Mouse (Mus musculus) urinary bladder, postnatal 14 days (tissue): ENCODE results near the gene Fam50a.
A peak's percentile ranks its signal among the peaks of the same experiment; 100 is the strongest.

Source experiments
- DNase-seq: peaks from one replicate; pipeline ENCODE4 v3.0.0; 2021; ENCODE audit warnings: low spot score

The Fam50a gene

DNA sequence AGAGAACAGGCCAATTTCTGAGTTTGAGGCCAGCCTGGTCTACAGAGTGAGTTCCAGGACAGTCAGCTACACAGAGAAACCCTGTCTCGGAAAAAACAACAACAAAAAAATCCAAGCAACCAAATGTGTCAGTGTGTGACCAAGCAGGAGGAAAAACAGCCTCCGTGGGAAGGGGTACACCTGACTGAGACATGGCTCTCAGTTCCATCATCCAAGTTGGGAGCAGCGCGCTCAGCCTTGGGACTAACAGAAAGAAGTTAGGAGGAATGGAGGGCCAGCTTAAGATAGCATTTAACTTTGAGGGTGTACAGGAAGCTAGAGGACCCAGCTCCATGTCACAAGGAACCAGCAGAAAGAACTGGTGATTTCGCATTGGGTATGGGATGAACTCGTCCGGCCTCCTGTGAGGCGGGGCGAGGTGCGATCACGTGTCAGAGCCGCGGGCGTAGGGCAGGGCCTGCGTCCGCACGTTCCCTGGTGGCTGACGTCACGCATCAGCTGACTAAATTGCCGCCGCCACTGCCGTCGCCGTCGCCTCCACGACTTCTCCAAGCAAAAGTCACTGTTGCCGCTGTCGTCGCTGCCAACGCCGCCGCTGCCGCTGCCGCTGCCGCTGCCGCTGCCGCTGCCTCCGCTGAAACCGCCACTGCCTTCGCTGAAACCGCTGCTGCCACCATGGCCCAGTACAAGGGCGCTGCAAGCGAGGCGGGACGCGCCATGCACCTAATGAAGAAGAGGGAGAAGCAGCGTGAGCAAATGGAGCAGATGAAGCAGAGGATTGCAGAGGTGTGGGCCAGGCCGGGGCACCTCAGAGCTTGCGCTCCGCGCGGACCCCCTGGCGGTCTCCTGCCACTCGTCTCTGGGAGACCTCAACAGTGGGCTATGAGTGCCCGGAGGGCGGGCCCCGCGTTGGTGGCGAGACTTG, at the start of gene Fam50a:
TSS of gene Fam50a (plus strand) at position 494 of the 925 bp plus-strand sequence.
- DNase-seq, result peak; percentile 90

DNA sequence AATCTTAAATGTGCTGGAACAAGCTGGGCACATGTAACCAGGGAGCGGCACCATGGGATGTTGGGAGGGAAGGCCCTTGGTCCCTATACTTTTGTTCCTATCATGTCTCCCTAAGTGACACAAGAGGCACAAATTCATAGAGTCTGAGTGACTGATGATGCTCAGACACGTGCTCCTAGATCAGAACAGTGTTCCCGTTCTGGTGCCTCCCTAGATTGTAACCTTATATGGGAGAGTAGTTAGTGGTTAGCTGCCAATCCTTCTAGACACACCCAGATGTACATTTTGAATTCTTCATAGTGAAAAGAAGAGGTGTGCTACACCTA, 43.1 kb upstream of the Fam50a start:
- DNase-seq, result no peak

DNA sequence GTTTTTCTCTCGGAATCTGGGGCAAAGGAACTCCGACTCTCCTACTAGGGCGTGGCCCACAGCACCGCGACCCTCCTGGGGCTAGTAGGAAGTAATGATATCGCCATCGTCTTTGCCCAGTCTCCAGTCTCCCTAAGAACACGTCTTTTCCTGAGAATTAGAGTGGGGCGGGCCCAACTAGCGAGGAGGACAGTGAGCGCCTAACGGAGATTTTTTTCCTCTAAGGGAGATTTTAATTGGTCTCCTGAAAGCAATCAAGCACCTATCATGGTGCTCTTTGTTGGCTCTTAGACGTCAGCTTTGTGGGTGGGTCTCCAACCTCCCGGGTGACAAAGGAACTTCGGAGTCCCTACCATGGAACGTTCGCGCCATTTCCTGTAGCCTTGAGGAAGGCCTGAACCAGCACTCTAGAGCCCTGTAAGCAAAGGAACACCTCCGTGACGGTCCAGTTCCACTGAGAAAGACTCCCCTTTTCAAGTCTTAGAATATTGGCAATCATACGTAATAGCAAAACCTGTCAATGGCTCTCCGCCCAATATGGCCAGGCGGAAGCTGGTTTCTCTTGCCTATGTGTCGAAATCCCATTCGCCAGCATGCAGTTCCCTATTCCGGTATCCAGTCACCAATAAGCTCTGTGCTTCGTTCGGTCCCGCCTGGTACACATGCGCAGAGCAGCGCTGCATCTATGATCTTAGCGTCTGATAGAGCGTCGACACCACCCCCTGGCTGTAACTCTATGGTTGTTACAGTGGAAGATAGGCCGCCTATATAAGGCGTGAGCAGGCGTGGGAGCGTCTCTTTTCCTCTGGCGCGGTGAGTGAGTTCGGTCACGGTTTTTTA, 42.6 kb upstream of the Fam50a start, which contains the start of gene Rpl10:
TSS of gene Rpl10 (plus strand) at position 751 of the 840 bp plus-strand sequence.
- peak; percentile 88 for DNase-seq

DNA sequence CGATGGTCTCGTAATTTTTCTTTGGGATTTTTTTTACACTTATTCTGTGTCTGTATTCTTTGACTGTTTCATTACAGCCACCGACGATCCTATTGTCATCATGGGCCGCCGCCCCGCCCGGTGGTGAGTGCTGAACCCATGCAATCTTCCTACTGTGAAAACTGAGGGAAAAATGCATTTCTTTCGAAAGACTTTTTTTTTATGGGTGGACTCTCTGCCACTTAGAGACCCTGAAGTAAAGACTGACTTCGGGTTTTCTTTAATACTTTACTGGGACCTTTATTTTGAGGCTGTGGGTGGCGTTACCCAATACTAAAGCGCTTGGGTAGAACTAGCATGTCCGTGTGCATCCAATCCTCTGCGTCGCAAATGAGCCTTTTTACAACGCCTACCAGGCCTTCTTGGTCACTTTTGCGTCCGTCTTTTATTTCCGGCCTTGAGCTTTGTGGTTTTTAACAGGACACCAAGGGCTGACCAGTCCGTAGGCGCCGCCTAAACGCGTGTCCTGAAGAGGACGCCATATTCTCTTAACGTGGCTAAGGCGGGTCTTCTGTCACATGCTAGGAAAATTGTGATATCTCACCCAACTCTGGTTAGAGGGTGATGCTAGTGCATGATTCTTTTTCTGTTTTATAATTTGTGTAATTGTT, 41.8 kb upstream of the Fam50a start:
- DNase-seq, result peak; percentile 13

DNA sequence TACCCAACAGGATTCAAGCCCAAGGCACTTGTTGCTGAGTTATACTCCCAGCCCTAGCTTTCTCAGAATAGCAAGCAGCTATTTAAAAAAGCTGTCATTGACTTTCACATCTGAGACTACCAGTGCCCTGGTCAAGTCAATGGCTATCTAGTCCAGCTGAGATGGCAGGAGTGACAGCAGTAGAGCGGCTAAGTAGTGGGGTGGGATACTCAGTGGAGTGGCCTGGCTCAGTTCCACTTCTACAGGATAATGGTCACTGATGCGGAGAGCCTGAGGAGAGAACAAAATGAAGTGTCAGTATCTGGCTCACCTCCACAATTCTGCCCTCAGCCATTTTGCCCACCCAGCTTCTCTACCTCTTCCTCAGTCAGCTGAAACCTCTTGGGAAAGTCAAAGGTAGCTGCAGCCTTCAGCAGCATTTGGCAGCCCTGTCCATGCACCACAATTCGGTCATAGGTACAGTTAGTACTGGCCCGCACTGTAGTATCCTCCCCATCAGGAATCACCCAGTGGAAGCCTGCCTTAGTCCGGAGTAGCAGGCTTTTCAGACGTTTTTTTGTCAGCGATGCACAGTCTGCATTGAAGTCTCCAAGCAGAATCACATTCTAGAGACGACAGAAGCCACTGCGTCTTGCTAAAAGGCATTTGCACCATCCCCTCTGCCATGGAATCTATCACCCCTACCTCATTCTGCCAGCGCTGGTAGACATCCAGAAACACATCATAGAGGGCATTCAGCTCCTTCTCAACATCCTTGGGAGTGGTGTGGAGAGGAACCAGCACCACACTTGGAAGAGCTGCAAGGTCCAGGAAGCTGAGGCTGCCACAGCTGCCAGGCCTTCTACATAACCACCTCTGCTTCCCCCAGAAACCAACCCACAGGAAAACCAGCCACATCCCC, 39.2 kb upstream of the Fam50a start:
- DNase-seq, result no peak

DNA sequence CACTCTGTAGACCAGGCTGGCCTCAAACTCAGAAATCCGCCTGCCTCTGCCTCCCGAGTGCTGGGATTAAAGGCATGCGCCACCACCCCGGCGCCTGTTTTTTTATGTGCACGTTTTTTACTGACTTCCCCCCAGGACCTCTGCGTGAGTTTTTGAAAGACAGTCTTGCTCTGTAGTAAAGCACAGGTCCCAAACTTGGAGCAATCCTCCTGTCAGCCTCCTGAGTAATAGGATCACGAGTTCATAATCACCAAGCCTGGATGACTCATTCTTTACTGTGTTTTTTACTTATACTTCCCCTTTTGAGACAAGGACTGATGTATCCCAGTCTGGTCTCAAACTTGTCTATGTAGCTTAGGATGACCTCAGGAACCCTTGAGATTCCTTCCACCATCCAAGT, 34.9 kb upstream of the Fam50a start:
- no peak for DNase-seq

DNA sequence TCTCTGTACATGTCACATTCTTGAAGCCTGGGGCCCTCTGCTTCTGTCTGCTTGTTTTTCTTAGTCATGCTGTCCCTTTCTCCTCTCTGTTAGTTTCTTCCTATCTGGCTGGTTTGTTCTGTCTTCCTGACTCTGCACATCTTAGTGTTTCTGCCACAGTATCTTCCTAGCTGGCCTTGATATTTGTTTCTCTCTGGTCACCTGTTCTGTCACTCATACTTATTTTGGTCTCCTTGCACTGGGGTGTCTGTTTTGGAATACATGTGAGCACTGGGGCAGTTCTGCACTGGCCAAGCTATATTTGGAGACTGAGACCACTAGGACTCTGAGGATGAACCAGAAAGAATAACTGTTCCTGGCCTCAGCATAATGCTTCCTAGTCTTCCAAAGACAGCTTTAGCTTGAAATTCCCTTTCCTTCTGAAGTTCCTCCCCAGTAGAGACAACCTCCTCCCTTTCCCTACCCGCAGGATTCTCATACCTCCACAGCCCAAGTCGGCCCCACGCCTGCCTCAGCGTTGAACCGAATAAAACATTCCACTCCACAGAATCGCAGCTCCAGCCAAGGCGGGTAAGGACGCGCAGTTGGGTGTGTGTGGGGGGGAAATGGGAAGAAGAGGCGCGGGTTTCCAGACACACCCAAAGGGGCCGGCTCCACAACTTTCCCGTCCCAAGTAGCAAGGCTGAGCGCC, 31.6 kb upstream of the Fam50a start:
- no peak for DNase-seq

DNA sequence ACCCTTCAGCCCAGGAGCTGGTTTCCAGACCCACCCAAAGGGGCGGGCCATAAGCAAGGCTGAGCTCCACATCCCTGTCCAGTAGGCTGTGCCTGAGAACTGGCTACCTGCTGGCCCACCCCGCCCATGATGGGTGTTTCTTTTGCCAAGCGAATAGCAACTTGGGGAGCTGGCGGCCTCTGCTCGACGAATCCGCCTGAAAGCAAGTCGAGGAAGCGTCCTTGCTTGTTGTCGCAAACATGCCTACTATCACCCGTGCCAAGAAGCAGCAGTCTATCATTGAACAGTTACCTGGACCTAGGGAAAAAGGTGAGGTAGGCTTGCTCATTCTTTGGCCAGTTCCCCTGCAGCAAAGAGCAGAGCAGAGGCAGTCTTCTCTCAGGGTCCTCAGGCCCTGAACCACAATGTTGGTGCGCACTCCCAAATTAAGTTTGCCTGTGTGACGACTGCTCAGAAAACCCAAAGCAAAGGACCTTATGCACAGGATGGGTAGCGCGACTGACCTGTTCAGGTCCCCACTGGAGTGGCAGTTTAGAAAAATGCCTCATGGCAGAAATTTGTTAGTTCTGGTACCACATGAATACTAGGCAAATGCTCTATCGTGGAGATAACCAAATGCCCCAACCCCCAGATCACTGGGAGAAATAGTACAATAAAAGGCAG, 31.0 kb upstream of the Fam50a start, which contains the start of the genes Taz and Dnase1l1:
TSS of gene Taz (plus strand) at position 181 of the 663 bp plus-strand sequence.
TSS of gene Dnase1l1 (minus strand) at position 606 of the 663 bp plus-strand sequence.
- peak; percentile 86 for DNase-seq

DNA sequence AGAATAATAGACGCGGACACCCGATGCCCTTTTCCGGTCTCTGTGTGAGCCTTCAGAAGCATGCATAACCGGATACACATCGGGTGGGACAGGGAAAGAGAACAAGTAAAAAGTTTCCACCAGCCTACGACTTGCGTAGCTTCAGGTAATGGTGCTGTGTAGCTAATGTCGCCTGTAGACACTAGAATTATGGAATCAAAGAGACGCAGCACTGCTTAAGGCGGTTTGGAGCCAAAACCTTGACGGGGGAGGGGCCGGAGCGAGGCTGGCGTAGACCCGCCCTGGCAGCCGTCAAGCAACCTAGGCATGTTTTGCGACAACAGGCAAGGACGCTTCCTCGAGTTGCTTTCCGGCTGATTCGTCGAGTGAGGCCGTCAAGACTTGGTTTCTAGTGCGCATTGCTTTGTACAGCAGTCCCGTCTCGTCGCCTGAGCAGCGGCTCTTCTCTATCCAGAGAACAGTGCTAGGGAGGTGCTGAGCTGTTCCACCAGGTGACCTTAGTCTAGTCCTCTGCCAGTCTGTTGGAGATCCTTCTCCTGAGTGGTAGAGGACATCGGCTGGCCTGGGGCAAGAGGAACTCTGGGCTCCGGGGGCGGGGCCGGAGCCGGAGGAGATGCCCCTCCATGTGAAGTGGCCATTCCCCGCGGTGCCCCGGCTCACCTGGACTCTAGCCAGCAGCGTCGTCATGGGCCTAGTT, 30.3 kb upstream of the Fam50a start:
- DNase-seq, result peak; percentile 86

DNA sequence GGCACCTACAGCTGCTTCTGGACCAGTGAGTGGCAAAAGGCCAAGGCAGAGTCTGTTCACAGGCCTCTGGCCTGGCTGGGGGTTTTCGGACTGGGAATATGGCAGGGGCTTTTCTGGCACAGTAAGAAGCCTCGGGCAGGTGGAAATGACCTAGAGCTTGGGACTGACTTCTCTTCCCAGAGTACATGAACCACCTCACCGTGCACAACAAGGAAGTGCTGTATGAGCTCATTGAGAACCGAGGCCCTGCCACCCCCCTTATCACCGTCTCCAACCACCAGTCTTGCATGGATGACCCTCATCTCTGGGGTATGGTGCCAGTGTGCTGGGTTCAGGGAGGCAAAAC, 29.8 kb upstream of the Fam50a start:
- DNase-seq, result no peak

DNA sequence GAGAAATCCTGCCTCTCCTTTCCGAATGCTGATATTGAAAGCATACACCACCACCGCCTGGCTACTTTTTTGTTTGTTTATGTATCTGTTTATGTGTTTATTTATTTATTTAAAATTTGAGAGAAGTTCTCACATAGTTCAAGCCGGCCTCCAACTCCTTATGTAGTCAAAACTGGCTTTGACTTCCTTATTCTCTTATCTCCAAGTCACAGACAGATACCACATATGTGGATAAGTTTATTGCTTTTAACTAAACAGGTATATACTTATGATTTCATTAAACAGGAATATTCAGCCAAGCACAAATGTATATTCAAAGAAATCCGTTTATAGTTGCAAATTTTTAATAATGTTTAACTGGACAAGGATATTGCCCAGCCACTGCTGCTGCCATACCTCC, 19.4 kb upstream of the Fam50a start:
- no peak for DNase-seq

DNA sequence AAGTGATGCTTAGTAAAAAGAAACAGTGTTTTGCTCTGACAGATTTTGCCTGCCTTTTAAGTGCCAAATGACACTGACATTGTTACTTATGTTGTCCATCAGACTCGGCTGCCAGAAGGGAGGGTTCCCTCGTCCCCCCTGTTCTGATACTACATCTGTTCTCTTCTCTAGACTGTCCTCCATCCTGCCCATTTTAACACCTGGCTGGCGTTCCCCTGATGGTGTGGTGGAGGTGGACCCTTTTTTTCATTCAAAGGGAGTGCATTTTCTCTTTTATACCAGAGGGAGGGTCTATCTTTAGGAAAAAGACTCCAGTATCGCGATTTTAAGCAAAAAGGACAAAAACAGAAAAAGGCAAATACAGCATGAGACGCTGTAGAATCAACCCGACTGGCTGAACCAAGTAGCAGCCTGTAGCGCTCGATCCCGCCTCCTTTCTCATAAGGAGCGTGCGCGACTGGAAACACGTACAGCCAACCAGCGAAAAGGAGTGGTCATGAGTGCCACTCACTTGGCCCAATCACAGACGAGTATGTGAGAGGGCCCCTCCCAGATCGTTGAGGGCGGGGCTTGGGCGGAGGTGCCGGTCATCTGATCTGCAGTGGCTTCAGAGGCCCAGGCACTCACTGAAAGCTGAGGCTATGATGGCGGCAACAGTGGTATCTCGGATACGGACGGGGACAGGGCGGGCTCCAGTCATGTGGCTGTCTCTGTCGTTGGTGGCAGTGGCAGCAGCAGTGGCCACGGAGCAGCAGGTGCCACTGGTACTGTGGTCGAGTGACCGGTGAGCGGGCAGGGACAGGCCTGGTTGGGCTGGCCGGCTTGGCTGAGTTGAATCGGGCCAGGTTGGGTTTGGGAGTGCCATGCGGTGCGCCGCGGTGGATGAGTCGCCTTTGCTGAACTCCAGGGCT, 16.0 kb upstream of the Fam50a start, which contains the start of gene Atp6ap1:
TSS of gene Atp6ap1 (plus strand) at position 560 of the 911 bp plus-strand sequence.
- DNase-seq, result peak; percentile 94

DNA sequence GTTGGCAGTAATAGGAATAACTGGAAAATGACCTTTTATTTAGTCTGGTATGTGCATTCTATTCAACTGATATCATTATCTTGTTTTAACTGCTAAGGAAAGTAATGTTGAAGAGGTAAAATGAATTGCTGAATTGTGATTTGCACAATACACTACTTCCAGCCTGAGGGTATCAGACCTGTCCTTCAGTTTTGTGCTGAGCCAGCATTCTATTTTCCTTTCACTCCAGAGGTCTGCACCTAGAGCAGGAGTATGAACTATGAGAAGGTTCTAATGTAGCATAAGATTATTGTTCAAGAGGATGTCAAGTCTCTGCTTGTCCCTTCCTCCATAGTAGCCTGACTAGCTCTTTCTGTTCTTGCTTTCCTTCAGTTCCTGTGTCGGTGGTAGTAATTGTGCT, 14.5 kb upstream of the Fam50a start:
- no peak for DNase-seq

DNA sequence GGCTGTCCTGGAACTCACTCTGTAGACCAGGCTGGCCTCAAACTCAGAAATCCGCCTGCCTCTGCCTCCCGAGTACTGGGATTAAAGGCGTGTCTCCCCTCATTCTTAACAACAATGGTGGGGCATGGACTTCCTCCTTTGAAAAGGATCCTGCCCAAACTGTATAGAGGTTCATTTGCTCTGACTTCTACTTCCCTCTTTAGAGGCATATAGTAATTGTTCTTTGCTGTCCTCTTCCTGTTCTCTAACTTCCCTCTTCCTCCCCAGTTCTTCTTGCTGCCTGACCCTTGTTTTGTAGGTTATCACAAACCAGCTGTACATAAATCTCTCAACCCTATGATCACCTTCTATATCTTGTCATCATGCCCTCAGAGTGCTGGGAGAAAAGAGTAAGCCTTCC, 13.1 kb upstream of the Fam50a start:
- DNase-seq, result no peak

DNA sequence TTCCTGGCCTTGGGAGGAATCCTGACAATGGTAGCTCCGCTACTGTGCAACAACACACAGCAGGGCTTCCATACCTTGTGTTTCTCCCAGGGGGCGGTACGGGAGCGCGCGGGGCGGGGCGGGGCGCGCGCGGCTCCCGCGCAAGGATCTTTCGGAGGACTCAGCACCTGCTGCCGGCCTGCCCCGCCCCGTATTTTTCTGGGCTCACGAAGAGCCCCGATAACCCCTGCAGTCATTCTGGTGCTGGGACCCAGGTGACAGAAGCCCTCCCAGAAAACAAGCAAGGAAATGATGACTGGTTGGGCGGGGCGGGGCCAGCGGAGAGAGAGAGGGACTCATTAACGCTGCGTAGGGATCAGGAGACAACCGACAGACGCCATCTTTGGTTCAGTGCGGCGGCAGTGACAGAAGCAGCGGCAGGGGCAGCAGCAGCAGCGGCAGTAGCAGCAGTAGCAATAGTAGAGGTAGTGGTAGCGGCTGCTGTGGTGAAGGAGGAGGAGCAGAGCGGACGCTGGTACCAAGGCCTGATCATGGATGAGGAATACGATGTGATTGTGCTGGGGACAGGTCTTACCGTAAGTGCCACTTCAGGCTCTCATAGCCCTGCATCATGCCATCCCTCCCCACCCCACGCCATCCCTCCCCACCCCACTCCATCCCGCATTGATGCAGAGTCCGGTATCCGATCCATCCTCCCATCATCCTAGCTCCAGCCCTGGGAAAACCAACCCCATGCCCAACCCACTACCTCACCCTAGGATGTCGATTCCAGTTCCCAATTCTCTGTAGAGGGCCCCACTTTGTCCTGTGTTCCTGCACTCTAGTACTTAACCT, 7.7 kb upstream of the Fam50a start, which contains the start of gene Gdi1:
TSS of gene Gdi1 (plus strand) at position 132 of the 834 bp plus-strand sequence.
- DNase-seq, result peak; percentile 71

DNA sequence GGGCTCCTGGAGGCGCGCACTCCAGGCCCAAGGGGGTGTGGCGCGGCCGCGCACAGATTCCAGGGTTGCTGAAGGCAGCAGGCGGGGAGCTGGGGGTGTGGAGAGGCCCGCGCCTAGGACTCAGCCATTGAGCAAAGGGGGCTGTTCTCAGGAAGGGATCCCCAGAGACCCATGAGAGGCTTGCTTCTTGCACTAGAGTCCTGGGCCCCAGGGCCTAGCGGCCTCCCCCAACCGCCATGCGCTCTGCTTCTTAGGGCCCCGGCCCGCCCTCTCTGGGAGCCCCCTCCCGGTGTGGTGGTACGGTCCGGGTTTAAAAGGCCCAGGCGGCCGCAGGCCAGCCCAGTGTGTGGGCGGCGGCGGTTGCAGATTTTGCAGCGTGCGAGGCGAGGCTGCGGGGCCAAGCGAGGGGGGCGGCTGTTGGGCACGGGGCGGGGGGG, 15.9 kb downstream of the Fam50a start, which contains the start of gene Plxna3:
TSS of gene Plxna3 (plus strand) at position 342 of the 437 bp plus-strand sequence.
- DNase-seq, result peak; percentile 69

DNA sequence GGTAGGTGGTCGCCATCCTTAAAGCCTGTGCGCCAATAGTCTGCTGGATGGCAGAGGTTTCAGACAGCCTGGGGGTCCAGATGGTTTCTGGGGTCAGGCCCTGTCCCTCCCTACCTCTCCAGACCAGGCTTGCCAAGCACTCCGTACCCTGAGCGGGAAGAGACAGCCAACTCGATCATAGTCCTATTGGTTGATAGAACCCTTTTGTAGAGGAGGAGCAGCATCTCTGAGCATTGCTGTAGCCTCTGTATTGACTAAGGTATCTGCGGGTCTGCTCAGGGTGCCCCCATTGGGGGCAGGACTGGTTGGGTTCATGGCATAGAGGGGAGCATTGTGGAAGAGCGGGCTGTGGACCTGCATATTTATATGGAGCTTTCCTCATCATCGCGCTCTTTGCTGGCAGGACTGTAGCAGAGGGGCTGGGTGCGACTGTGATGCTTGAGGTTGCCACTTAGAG, 16.4 kb downstream of the Fam50a start:
- no peak for DNase-seq
